Mouse (Mus musculus): ENCODE data around the gene Pacsin3.

DNA sequence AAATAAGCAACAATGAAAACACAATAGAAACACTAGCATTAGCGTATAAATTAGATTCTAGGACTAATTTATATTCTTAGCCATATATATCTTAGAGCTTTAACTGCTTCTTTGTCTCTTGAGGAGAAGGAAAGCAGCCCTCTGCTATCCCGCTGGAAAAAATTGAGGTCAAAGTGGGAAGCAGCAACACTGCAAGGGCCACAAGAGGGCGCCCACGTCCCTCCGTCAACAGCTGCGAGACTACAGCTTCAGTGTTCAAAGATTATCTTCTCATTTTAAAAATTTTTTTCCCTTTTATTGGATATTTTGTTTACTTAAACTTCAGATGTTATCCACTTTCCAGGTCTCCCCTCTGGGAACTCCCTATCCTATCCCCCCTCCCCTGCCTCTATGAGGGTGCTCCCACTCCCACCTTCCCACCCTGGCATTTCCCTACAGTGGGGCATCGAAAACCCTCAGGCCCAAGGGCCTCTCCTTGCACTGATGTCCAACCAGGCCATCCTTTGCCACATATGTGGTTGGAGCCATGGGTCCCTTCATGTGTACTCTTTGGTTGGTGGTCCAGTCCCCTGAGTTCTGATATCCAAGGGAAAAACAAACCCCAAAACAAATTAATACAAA, 30.2 kb downstream of the Pacsin3 start:
- TF ChIP-seq CTCF (IDR thresholded peaks at IDR 0.05; ENCODE audit: low read depth) (peak; percentile 90), EP300 (IDR thresholded peaks at IDR 0.05; ENCODE audit: low read depth) (no peak)
